Mouse (Mus musculus) ES-CJ7 (cell line): ENCODE data around the gene Ctf2.
"Not testable (repeated sequence)": the region's sequence is repeated elsewhere in the genome, so short reads cannot be mapped to it uniquely, and the experiment has no call there.

Experiments used
- DNase-seq: peaks from one replicate; pipeline ENCODE4 v3.0.0; 2011; ENCODE audit warnings: low read depth, low spot score

Ctf2 gene

GRCm38 (mm10) chr7:127714816-127715215, 17.1 kb downstream of the Ctf2 start:
- DNase-seq, result no peak

DNA sequence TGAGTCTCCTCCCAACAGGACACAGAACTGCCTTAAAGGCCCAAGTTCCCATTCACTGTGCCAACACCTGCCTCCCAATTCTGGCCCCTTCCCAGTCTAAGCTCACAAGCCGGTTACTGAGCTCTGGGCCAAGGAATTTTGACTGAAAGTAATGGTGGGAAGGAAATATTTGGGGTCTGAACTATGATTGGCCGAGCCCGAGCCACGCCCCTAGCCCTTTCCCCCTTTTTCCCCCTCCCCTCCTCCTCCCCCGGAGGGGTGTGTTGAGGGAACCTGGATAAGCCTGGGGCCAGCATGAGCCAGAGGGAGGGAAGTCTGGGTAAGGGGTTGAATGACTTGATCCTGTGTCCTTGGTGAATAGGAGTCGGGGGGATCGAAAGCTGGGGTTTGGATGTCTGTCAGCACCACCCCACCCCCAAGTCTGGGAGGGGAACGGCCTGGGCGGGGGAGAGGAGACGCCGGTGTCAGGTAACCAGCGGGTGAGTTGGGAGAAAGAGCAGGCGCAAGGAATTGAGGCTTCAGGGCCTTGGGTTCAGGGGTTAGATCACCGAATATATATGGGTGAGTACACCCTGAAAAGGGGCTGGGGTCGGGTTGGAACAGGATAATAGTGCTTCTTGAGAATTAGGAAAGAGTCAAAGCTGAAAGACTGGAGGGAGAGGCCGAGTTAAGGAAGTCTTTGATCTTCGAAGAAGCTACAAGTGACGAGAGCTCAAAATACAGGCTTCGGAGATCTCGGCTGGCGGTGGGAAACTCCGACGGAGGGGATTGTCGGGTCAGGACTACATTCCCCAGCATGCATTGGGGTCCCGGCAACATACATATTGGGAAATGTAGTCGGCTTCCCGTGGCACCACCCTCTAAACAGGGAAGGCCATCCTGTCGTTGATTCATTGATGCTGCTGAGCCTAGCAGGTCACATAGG, 19.2 kb downstream of the Ctf2 start, which contains the start of gene Ctf1:
Gene Ctf1, plus strand, starts transcription at position 276 of the 925 bp plus-strand sequence.
- peak; percentile 90 for DNase-seq

DNA sequence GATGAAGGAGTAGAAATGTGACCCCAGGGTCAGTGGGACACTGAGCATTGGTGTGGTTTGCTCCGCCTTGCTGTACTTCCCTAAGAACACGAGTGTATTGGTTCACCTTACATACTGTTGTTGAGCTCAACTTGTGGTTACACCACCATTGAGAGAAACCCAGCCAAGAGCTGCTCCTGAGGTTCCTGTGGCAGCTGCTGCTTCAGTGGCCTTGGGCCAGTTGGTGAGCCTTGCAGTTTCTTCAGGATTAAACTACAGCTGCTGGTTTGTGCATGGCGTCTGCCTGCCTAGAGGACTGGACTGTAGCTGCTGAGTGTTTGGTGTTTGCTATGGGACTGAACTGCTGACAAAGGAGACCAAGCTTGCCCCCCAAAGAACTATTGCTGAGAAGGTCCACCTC, 20.5 kb downstream of the Ctf2 start:
- no peak for DNase-seq

DNA sequence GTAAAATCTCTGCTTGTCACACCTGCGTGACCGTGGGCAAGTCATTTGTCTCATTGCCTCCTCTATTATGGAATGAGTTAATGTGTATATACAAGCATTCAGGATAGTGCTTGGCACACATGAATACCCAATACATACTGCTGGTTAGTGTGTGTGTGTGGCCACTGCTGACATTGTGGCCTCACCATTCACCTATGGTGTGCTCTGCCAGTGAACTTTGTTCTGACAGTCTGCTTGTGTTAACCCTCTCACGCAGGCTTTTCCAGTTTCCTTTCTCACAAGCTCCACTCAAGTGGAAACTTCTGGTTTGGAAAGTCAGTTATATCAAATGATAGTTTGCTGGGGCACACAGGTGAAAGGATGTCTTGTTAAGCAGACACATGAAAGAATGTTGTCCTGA, 20.9 kb downstream of the Ctf2 start:
- DNase-seq, result no peak

- DNase-seq, result no peak
Measured at GRCm38 (mm10) chr7:127709261-127709979, 22.5 kb downstream of the Ctf2 start.

GRCm38 (mm10) chr7:127708207-127709078, 23.5 kb downstream of the Ctf2 start, which contains the start of gene Bcl7c:
Gene Bcl7c (minus strand): TSS chr7:127708933.
- DNase-seq, result peak; percentile 97

- DNase-seq, result no peak
Measured at GRCm38 (mm10) chr7:127707957-127708206, 24.1 kb downstream of the Ctf2 start.

DNA sequence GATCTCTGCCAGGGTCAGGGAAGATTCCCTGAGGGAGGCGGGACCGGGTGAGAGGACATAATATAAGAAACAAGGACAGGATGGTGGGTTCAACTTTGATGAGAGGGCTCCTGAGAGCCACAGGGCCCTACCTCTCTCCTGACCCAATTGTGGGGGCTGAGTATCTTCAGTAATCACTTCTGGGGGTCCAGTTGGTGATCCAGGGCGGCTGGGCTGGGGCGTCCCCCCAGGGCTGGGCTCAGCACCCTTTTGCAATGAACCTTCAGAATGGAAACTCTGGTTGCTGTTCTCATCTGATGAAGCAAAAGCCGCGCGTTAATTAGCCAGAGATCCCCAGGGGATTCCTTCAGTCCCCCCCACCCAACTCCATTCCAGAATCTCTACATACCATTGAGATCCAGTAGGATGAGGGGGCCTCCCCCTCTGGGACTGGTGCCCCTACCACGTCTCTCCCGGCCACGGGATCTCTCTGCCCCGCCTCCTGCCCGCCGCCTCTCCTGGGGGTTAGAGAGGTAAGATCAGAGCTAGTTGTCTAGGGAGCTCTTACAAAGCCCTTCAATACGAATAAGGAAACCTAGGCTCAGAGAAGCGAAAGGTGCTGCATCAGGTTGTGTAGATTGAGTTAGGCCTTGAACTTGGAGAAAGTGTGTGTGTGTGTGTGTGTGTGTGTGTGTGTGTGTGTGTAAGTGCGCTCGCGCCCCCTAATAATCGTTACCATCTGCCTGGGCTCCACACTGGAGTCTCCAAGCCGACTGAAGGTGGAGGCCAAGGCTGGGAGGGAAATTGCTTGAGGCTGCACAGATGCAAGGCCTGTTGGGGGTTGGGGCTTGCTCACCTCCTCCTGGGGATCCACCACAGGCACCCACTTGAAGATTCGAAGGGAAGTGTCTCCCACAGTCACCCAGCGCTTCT, 24.7 kb downstream of the Ctf2 start:
- DNase-seq, result peak; percentile 27

- DNase-seq, result no peak
Measured at GRCm38 (mm10) chr7:127705706-127706105, 26.3 kb downstream of the Ctf2 start.

GRCm38 (mm10) chr7:127704598-127704997, 27.4 kb downstream of the Ctf2 start:
- DNase-seq, result no peak

- DNase-seq, result no peak
Measured at GRCm38 (mm10) chr7:127703561-127704178, 28.3 kb downstream of the Ctf2 start.

- no peak for DNase-seq
Measured at GRCm38 (mm10) chr7:127700712-127701331, 31.1 kb downstream of the Ctf2 start.

GRCm38 (mm10) chr7:127698986-127699385, 33.0 kb downstream of the Ctf2 start:
- DNase-seq, result no peak

- not testable (repeated sequence) for DNase-seq
Measured at GRCm38 (mm10) chr7:127693730-127694129, 38.2 kb downstream of the Ctf2 start.

DNA sequence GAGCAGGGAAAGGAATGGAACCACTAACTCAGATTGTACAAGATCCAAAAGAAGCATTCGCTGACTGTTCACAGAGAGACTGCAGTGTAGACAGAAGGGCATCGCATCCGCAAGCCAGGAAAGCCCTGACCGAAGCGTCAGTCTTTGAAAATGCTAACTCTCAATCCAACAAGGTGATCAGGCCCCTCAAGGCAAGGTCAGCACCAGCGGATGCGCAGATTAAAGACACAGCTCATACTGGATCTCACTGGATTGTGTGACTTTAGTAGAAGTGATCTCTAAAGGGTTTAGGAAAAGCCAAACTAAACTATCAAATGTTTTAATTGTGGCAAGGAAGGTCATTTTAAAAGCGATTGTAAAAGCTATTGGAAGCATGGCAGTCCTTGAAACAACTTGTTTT, 38.7 kb downstream of the Ctf2 start:
- peak; percentile 48 for DNase-seq

- peak; percentile 92 for DNase-seq
Measured at GRCm38 (mm10) chr7:127691221-127691989, 40.6 kb downstream of the Ctf2 start.

DNA sequence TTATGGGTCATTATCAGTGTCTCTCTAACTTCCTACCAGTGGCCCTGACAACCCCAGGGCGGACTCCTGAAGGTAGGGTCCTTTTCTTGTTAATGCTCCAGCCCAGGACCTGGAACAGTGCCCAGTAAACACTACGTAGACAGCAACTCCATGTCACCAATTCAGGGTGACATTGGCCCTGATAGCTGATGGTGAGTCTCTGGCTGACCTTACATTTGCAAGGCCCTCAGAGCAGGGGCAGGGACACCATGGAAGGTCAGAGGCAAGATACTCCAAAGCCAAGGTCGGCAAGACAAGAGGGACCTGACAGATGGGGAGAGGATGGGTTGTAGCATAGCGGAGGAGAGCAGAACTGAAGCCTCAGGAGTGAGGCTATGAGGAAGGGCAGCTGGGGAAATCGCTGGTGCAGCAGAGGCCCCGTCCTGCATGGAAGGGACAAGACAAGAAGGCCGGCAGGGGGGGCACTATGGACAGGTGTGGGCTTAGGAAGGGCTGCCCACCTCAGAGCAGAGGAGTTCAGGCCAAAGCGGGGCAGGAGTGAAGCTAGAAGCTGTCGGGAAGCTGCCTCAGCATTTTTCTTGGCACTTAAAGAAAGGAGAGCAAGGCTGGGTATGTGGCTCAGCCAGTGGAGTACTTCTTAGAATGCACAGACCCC, 42.2 kb downstream of the Ctf2 start:
- DNase-seq, result no peak

DNA sequence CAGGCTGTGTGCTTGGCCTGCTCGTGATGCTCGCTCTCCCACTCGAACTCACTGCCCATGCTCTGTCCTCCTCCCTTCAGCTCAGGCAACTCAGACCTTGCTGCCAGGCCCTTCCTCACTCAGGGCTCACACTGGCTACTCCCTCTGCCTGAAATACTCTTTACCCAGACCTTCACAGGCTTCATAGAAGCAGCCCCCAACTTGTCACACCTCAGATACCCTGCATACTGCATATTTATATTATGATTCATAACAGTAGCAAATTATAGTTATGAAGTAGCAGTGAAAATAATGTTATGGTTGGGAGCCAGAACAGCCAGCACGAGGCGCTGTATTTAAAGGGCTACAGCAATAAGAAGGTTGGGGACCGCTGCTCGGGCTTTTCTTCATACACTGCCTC, 43.0 kb downstream of the Ctf2 start:
- DNase-seq, result no peak
